Mouse (Mus musculus) thymus, adult 2 months (tissue): ENCODE data around the gene Fam114a1.

ENCODE experiments used
- CTCF ChIP-seq: fragments of 200-500 bp; IDR thresholded peaks from 2 replicates; pipeline ENCODE4 v1.5.1; 2012; ENCODE audit warnings: mild to moderate bottlenecking, control low read depth, low read length, moderate library complexity, borderline replicate concordance; ENCODE audit not compliant: control insufficient read depth, poor library complexity, insufficient read depth; ENCODE audit errors: extremely low read depth
- POLR2A ChIP-seq: fragments of 200-500 bp; IDR thresholded peaks from 2 replicates; pipeline ENCODE4 v1.6.1; 2012; ENCODE audit warnings: mild to moderate bottlenecking, low read length, control low read depth, moderate library complexity; ENCODE audit not compliant: control insufficient read depth, poor library complexity, insufficient read depth; ENCODE audit errors: extremely low read depth

- no peak for TF ChIP-seq POLR2A
- 0 out of 2 replicates have a peak, but pooled peaks have one; percentile 20 for TF ChIP-seq CTCF
These were observed 36.2 kb downstream of the Fam114a1 start for GRCm38 (mm10) chr5:65006011-65006491.
